Mouse (Mus musculus) CH12.LX (cell line): Measurements from ENCODE around the gene Tspan9. TPM values are rescaled to one million over a fixed set of nuclear protein-coding genes. Genes with fewer than 3 reads are reported as not detected.

Experiments
- DNase-seq: peaks from one replicate; pipeline ENCODE4 v3.0.0-alpha.2; 2013; ENCODE audit errors: extremely low read depth
- H3K27ac ChIP-seq: 2 replicates; pipeline ENCODE4 v1.5.1; 2012; ENCODE audit warnings: low read depth, mild to moderate bottlenecking, control low read depth, moderate library complexity; ENCODE audit not compliant: insufficient read depth
- H3K27me3 ChIP-seq: replicated peaks from 2 replicates; pipeline ENCODE3; 2012; ENCODE audit warnings: inconsistent platforms
- H3K36me3 ChIP-seq, 2 experiments: replicated peaks in 1 of 2; 2 replicates each; pipeline versions ENCODE3 to v1.6.1; 2012; ENCODE audit warnings: inconsistent platforms in 1 of 2, low read length in 1 of 2, mild to moderate bottlenecking in 1 of 2, mixed read lengths in 1 of 2, moderate library complexity in 1 of 2; ENCODE audit not compliant: control insufficient read depth in 1 of 2, insufficient read depth in 1 of 2
- H3K4me1 ChIP-seq, 2 experiments: 2 replicates each; pipeline ENCODE4 v1.6.1; 2012; ENCODE audit warnings: inconsistent platforms in 1 of 2, moderate library complexity in 1 of 2; ENCODE audit not compliant: insufficient read depth in 2 of 2, control insufficient read depth in 1 of 2
- H3K4me2 ChIP-seq: 2 replicates; pipeline ENCODE4 v1.6.1; 2012; ENCODE audit warnings: low read depth, mild to moderate bottlenecking, control low read depth; ENCODE audit not compliant: poor library complexity, insufficient read depth, severe bottlenecking
- H3K4me3 ChIP-seq, 3 experiments: fragments of 150-350 bp in 1 of 3; sonication (generic) in 1 of 3; replicated peaks in 1 of 3; 2 replicates each; pipeline versions ENCODE3 to v1.5.1; 2011 to 2012; ENCODE audit warnings: low read depth in 2 of 3, low read length in 2 of 3, mild to moderate bottlenecking in 2 of 3, moderate library complexity in 2 of 3, control low read depth in 1 of 3, improper control_type of control experiment in 1 of 3, inconsistent platforms in 1 of 3, mixed read lengths in 1 of 3; ENCODE audit not compliant: poor library complexity in 1 of 3
- H3K79me2 ChIP-seq: replicated peaks from 2 replicates; pipeline ENCODE4 v1.6.1; 2012; ENCODE audit warnings: mild to moderate bottlenecking, moderate library complexity; ENCODE audit not compliant: control insufficient read depth, poor library complexity, insufficient read depth, severe bottlenecking; ENCODE audit errors: extremely low read depth
- H3K9ac ChIP-seq: 2 replicates; pipeline ENCODE4 v1.6.1; 2012; ENCODE audit warnings: low read depth, mild to moderate bottlenecking, control low read depth, moderate library complexity; ENCODE audit not compliant: insufficient read depth
- H3K9me3 ChIP-seq: replicated peaks from 2 replicates; pipeline ENCODE3; 2012; ENCODE audit warnings: low read length, inconsistent platforms, mixed read lengths
- BHLHE40 ChIP-seq: IDR thresholded peaks from 2 replicates; pipeline ENCODE4 v1.6.1; 2011; ENCODE audit warnings: mild to moderate bottlenecking, low read depth, low read length, improper control_type of control experiment
- CTCF ChIP-seq, 2 experiments: IDR thresholded peaks in 1 of 2; conservative IDR thresholded peaks in 1 of 2; 2 replicates each; pipeline ENCODE4 v1.5.1; 2011 to 2012; ENCODE audit warnings: low read depth in 2 of 2, low read length in 2 of 2, improper control_type of control experiment in 1 of 2, inconsistent platforms in 1 of 2, mild to moderate bottlenecking in 1 of 2, moderate library complexity in 1 of 2
- ETS1 ChIP-seq: conservative IDR thresholded peaks from 2 replicates; pipeline ENCODE4 v1.6.1; 2012; ENCODE audit warnings: low read depth, mild to moderate bottlenecking, inconsistent platforms, low read length, improper control_type of control experiment, moderate library complexity
- HCFC1 ChIP-seq: IDR thresholded peaks from 2 replicates; pipeline ENCODE4 v1.6.1; 2012; ENCODE audit warnings: low read depth, mild to moderate bottlenecking, inconsistent platforms, low read length, improper control_type of control experiment
- MAZ ChIP-seq: IDR thresholded peaks from 2 replicates; pipeline ENCODE4 v1.6.1; 2012; ENCODE audit warnings: low read depth, mild to moderate bottlenecking, inconsistent platforms, low read length, improper control_type of control experiment, moderate library complexity
- MXI1 ChIP-seq: IDR thresholded peaks from 2 replicates; pipeline ENCODE4 v1.6.1; 2011; ENCODE audit warnings: mild to moderate bottlenecking, low read depth, low read length, improper control_type of control experiment
- POLR2A ChIP-seq: IDR thresholded peaks from 2 replicates; pipeline ENCODE4 v1.6.1; 2011; ENCODE audit warnings: low read depth, mild to moderate bottlenecking, improper control_type of control experiment, low read length
- TBP ChIP-seq: conservative IDR thresholded peaks from 2 replicates; pipeline ENCODE4 v1.6.1; 2011; ENCODE audit warnings: low read depth, low read length, improper control_type of control experiment
- TCF12 ChIP-seq: IDR thresholded peaks from 2 replicates; pipeline ENCODE4 v1.6.1; 2014; ENCODE audit warnings: low read depth, mild to moderate bottlenecking, inconsistent platforms, low read length, improper control_type of control experiment
- dilution Hi-C: fragments of 300-500 bp; cut with MboI; formaldehyde crosslinking; loops from 2 replicates; pipeline ENCODE4 v1.14.3; 2020; ENCODE audit warnings: low sequenced_read_pairs; ENCODE audit not compliant: extremely low pct_unique_long_range_greater_than_20kb, extremely low pct_ligation_motif_present
- in situ Hi-C: fragments of 300-500 bp; cut with MboI; formaldehyde crosslinking; loops from 3 replicates; pipeline ENCODE4 v1.14.3; 2019; ENCODE audit warnings: low sequenced_read_pairs, low pct_ligation_motif_present, low pct_unique_long_range_greater_than_20kb, mixed read lengths
- polyA plus RNA-seq: library from polyadenylated mRNA; unstranded; fragments of >175 nt; gene quantifications from 2 replicates; pipeline ENCODE4 v1.2.1, GENCODE M21; 2012; ENCODE audit warnings: low read depth; ENCODE audit not compliant: insufficient read length
- total RNA-seq, 2 experiments: library from RNA; depleted of rRNA; stranded (reverse); fragments of 300-350 nt in 1 of 2; fragments of >200 nt in 1 of 2; gene quantifications; 2 replicates each; pipeline ENCODE4 v1.2.3; 2012 to 2014

The Tspan9 gene
- total and polyA plus RNA-seq, 3 experiments, result 0.40 to 0.98 (median 0.71) TPM

- Histone ChIP-seq H3K9ac (no peak overlapping the region), H3K27ac (no peak overlapping the region), H3K9me3 (no peaks in the 10 kb centered on the region), H3K36me3 (no peaks in the 10 kb centered on the region), H3K79me2 (no peaks in the 10 kb centered on the region), H3K4me2 (no peak overlapping the region), H3K27me3 (peaks cover 94% of the 10 kb centered on the region), H3K4me1 (no peaks in the 10 kb centered on the region), H3K4me3 (no peak overlapping the region)
- dilution Hi-C loops, result no loop called here
- TF ChIP-seq BHLHE40, result no peak
- no peak for DNase-seq
- in situ Hi-C loops, result no loop called here
Measured at GRCm38 (mm10) chr6:128093856-128094628, 49.4 kb downstream of the Tspan9 start.

- no peak for DNase-seq
- no peaks in the 10 kb centered on the region for H3K36me3 ChIP-seq
- H3K4me3 ChIP-seq, result no peak overlapping the region
- H3K4me1 ChIP-seq, result no peaks in the 10 kb centered on the region
- in situ Hi-C loops (no loop called here), dilution Hi-C loops (no loop called here)
- peaks cover 92% of the 10 kb centered on the region for H3K27me3 ChIP-seq
- no peaks in the 10 kb centered on the region for H3K79me2 ChIP-seq
- H3K9ac ChIP-seq, result no peak overlapping the region
- no peak overlapping the region for H3K27ac ChIP-seq
- H3K4me2 ChIP-seq, result no peak overlapping the region
- TF ChIP-seq MXI1 (no peak), POLR2A (no peak)
- H3K9me3 ChIP-seq, result no peaks in the 10 kb centered on the region
Measured at GRCm38 (mm10) chr6:128092621-128093020, 50.8 kb downstream of the Tspan9 start.

- no peaks in the 10 kb centered on the region for H3K4me1 ChIP-seq
- H3K27ac ChIP-seq, result no peak overlapping the region
- no peak for DNase-seq
- H3K9me3 ChIP-seq, result no peaks in the 10 kb centered on the region
- no peak overlapping the region for H3K4me3 ChIP-seq
- in situ Hi-C loops (no loop called here), dilution Hi-C loops (no loop called here)
- no peak overlapping the region for H3K9ac ChIP-seq
- peaks cover 92% of the 10 kb centered on the region for H3K27me3 ChIP-seq
- H3K79me2 ChIP-seq, result no peaks in the 10 kb centered on the region
- TF ChIP-seq BHLHE40, result no peak
- TF ChIP-seq TBP, result no peak
- no peak; a peak in 2 of 4 replicates for TF ChIP-seq CTCF (conservative IDR thresholded peaks at IDR 0.05 in 1 of 2, IDR thresholded peaks at IDR 0.05 in 1 of 2; ENCODE audit: low read depth in 2 of 2, low read length in 2 of 2)
- TF ChIP-seq TCF12, result no peak
- no peak for TF ChIP-seq MAZ
- no peak for TF ChIP-seq HCFC1
- no peak for TF ChIP-seq ETS1
- no peak overlapping the region for H3K4me2 ChIP-seq
- no peaks in the 10 kb centered on the region for H3K36me3 ChIP-seq
Measured at GRCm38 (mm10) chr6:128091833-128092166, 51.6 kb downstream of the Tspan9 start.
